Mouse (Mus musculus) liver, postnatal 0 days (tissue): Measurements from ENCODE around the gene Mapt.

Source experiments
- CTCF ChIP-seq: sonication (generic); IDR thresholded peaks from 2 replicates; pipeline ENCODE4 v1.5.1; 2016; ENCODE audit warnings: antibody characterized with exemption, low read depth
- EP300 ChIP-seq: IDR thresholded peaks from 2 replicates; pipeline ENCODE4 v1.6.1; 2016; ENCODE audit warnings: antibody characterized with exemption, low read depth, mild to moderate bottlenecking

DNA sequence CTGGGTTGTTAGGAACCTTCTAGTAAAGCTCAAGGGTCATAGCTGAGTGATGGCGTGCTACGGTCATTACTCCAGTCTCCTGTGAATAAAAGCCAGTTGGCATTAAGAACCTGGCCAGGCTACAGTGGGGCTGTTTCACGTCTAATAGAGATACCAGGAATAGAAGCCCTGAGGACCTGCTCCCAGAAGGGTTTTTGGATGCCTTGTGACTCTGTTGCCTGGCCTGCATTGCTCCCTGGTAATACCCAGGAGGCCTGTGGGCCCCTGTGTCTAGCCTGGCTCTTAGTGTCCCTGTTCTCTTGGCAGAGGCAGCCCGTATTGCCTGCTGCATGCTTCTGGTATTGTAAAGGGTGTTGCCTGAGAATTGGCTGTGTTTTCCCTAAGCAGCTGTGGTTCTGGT, 75.9 kb downstream of the Mapt start:
- TF ChIP-seq CTCF, result no peak
- TF ChIP-seq EP300, result no peak
